Mouse (Mus musculus) embryonic fibroblast, embryonic 13.5 days (primary cell): ENCODE data around the gene Rtbdn.

Experiments used
- CTCF ChIP-seq: IDR thresholded peaks from 2 replicates; pipeline ENCODE4 v1.5.1; 2011; ENCODE audit warnings: mild to moderate bottlenecking, control low read depth, low read length, moderate library complexity, borderline replicate concordance; ENCODE audit not compliant: insufficient read depth
- POLR2A ChIP-seq: IDR thresholded peaks from 2 replicates; pipeline ENCODE4 v1.6.1; 2011; ENCODE audit warnings: low read depth, mild to moderate bottlenecking, control low read depth, low read length, moderate library complexity

DNA sequence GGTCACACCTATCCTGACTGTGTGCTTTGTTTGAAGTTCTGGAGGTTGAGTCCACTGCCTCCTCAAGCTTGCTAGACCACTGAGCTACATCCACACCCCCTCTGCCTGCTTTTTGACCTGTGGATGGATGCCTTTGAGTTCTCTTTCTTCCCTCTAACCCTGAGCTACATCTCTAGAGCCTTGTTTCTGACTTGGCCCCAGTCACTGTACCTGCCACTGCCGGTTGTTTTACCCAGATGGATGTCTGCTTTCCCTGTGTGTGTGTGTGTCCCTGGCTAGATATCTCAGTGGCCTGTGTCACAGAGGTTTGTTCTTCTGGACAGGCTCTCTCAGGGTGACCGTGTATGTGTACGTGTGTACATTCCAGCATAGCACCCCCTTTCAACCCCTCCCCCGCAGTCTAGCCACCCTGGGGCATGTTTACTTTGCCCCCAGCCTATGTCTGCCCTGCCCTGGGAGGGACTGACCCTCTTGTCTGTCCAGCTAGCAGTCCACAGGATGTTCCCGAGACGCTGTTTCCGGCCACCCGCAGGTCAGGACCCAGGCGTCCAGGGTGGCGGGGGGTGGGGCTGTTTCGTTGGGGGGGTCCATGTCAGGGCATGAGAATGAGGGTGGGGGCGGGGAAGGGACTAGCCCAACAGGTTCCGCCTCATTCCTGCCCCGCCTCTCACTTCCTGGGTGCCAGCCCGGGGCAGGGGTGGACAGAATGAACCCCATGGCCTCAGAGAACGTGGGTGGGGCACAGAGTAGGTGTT is 37.7 kb downstream of the Rtbdn start:
- TF ChIP-seq CTCF (no peak), POLR2A (no peak)
